Mouse (Mus musculus): ENCODE measurements around the gene Scnm1.

GRCm38 (mm10) chr3:95174011-95174592, 40.3 kb upstream of the Scnm1 start:
- TF ChIP-seq CTCF (IDR thresholded peaks at IDR 0.05; ENCODE audit: borderline replicate concordance, insufficient read depth, low read length) (peak; percentile 66; the same call in 1 of the 2 replicates), POLR2A (IDR thresholded peaks at IDR 0.05; ENCODE audit: low read depth, low read length) (no peak)
